Mouse (Mus musculus): ENCODE measurements at regions not wholly inside any gene's neighbourhood (a gene's known extent, or its start where the extent isn't known, plus 50 kb on each side); places are given as distances from the start of the nearest gene placed in this dataset.

DNA sequence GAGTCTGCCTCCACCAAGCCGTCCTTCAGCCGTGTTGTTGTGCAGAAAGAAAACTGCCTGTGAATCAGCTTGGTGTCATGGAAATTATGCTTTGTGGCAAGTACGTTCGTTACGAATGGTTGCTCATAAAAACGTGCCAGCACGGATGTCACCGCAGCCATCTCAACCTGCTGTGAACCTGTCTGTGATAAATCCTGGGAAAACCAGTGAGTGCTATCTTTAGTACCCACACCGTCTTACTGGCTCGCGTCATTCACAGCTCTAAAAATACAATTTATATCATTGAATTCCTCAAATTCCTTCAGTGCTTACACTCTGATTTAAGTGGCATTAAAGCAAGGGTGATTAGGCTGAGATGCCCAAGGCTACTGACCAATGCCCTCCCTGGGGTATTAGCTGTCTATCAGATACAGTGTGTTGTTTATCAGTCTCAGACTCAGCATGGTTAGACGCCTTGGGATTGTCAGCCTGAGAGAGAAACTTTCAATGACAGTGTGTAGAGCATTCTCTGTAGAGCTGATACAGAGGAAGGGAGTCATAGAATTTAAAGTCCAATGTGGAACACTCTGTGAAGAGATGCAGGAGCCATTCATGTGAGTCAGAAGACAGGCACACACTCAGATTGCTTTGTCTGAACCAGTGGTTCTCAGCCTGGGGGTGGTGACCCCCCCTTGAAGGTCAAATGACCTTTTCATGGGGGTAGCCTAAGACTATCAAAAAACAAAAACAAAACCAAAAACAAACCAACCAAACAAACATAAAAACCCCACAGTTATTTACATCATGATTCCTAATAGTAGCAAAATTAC, 96.2 kb upstream of the Myocd start:
- TF ChIP-seq POLR2A (IDR thresholded peaks at IDR 0.05; ENCODE audit: borderline replicate concordance, insufficient read depth, low read length) (no peak), CTCF (IDR thresholded peaks at IDR 0.05; ENCODE audit: borderline replicate concordance, insufficient read depth, low read depth, low read length) (no peak)
